In genomic region chr19:23087575-23087974, GRCm38 (mm10) we compare ENCODE assay signal across 24 mouse cellular contexts.
"Had no signal": no experiment of that assay in that cellular context is flagged by ENCODE, and none has a peak within 500 bp of the region (broad histone marks: within the 10 kb centered on the region; RNA-seq: fewer than 3 reads in every experiment).

No protein-coding gene starts in this region.

- H3K9me3 ChIP-seq: heart, embryonic 13.5 days; heart, embryonic 15.5 days; hindbrain, embryonic 13.5 days; hindbrain, embryonic 15.5 days; kidney, embryonic 15.5 days; limb, embryonic 13.5 days; limb, embryonic 15.5 days; liver, embryonic 12.5 days had no signal

- H3K36me3 ChIP-seq: heart, embryonic 13.5 days; heart, embryonic 15.5 days; hindbrain, embryonic 13.5 days; hindbrain, embryonic 15.5 days; kidney, embryonic 15.5 days; limb, embryonic 13.5 days; limb, embryonic 15.5 days; liver, embryonic 12.5 days had no signal

- DNase-seq: gastrocnemius, postnatal 14 days; gastrocnemius, postnatal 36 days; heart, adult 18-20 months; heart, postnatal 14 days; heart, postnatal 36 days; kidney, adult 11 months; kidney, adult 2 months; kidney, adult 9 months; kidney, postnatal 14 days; kidney, postnatal 36 days; layer of hippocampus, adult 9-11 months; layer of hippocampus, postnatal 36 days; left cerebral cortex, postnatal 4 days had no signal

- H3K9ac ChIP-seq: heart, embryonic 13.5 days; heart, embryonic 15.5 days; hindbrain, embryonic 13.5 days; hindbrain, embryonic 15.5 days; kidney, embryonic 15.5 days; limb, embryonic 13.5 days; limb, embryonic 15.5 days; liver, embryonic 12.5 days; liver, embryonic 14.5 days had no signal

- H3K4me1 ChIP-seq: heart, embryonic 13.5 days; heart, embryonic 15.5 days; hindbrain, embryonic 13.5 days; hindbrain, embryonic 15.5 days; kidney, embryonic 15.5 days; limb, embryonic 15.5 days; liver, embryonic 12.5 days had no signal

- H3K27me3 ChIP-seq: heart, embryonic 13.5 days; heart, embryonic 15.5 days; hindbrain, embryonic 13.5 days; hindbrain, embryonic 15.5 days; kidney, embryonic 15.5 days; limb, embryonic 13.5 days; limb, embryonic 15.5 days; liver, embryonic 12.5 days had no signal

- H3K27ac ChIP-seq: heart, embryonic 13.5 days; heart, embryonic 15.5 days; hindbrain, embryonic 13.5 days; hindbrain, embryonic 15.5 days; hindbrain, postnatal 0 days; kidney, embryonic 15.5 days; kidney, postnatal 0 days; limb, embryonic 13.5 days; limb, embryonic 15.5 days; liver, embryonic 12.5 days; liver, embryonic 14.5 days had no signal

- H3K4me3 ChIP-seq: heart, embryonic 13.5 days; heart, embryonic 15.5 days; hindbrain, embryonic 13.5 days; hindbrain, embryonic 15.5 days; kidney, embryonic 15.5 days; limb, embryonic 13.5 days; limb, embryonic 15.5 days; liver, embryonic 12.5 days had no signal
